Mouse (Mus musculus) gonadal fat pad, adult 2 months (tissue): Measurements from ENCODE around the gene Apobec4. TPM values are rescaled to one million over a fixed set of nuclear protein-coding genes. Genes with fewer than 3 reads are reported as not detected.

Source experiments
- DNase-seq: peaks from one replicate; pipeline ENCODE4 v3.0.0-alpha.2; 2012; ENCODE audit warnings: low read depth
- polyA plus RNA-seq: library from polyadenylated mRNA; depleted of rRNA; stranded (reverse); fragments of >200 nt; gene quantifications from 2 replicates; pipeline ENCODE4 v1.2.3, GENCODE M21; 2012; rRNA removed

The Apobec4 gene
- polyA plus RNA-seq, result not detected in 2 replicates

- DNase-seq, result no peak
Measured at GRCm38 (mm10) chr1:152750312-152750965, at the start of gene Apobec4. TSS of gene Apobec4 (plus strand) at chr1:152750551.

- no peak for DNase-seq
Measured at GRCm38 (mm10) chr1:152701066-152701465, 49.3 kb upstream of the Apobec4 start.

DNA sequence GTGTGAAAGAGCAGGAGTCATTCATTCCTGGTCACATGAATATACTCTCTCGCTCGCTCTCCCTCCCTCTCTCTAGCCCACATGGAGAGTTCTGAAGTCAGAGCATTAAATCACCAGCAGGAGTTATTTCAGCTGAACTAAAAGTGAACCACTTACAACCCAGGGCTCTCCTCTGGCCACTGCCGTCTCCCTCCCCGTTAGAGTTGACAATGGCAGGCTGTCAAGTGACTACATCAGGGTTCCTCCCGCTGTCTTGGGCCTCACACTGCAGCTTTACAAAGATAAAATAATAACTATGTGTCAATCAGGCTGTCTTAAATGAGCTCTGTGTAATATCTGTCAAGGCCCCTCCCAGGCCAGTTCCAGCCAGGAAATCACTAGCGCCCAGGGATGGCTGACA lies 47.4 kb upstream of the Apobec4 start:
- DNase-seq, result no peak

DNA sequence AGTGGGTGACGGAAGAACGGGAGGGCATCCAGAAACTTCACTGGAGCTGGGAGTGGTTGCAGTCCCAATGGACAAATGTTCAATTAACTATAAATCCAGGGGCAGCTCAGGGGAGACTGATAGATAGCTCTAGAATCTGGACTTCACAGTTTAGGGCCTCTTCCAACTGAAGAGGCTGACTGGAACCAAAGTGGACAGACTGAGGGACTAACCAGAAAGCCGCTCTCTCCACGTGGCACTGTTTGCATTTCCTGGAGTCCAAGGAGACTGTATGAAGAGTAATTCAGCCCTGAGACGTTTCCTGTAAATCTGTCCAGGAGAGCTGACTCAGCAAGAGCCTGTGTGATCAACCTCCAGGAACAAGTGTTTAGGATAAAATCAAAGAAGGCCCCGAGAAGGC lies 46.4 kb upstream of the Apobec4 start:
- no peak for DNase-seq

GRCm38 (mm10) chr1:152707560-152707959 lies 42.8 kb upstream of the Apobec4 start:
- DNase-seq, result no peak

DNA sequence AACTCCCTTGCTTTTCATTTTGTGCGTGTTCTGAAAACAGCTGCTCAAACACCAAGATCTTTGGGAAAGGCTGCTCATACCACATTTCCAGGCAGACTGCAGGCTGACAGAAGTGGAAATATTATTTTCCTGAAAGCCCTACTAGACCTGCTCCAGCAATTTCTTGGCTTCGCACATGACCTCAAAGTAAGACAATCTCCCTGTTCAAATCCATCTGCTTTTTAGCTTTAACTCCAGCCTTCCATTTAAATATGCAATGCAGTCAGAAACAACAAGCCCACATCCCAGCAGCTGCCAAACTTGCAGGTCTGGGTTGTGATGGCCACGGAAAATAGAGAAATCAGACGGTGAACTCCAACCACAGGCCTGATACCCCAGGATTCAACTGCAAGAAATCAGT lies 39.3 kb upstream of the Apobec4 start:
- DNase-seq, result no peak

- no peak for DNase-seq
Measured at GRCm38 (mm10) chr1:152713924-152714323, 36.4 kb upstream of the Apobec4 start.

- DNase-seq, result no peak
Measured at GRCm38 (mm10) chr1:152714405-152714804, 35.9 kb upstream of the Apobec4 start.

DNA sequence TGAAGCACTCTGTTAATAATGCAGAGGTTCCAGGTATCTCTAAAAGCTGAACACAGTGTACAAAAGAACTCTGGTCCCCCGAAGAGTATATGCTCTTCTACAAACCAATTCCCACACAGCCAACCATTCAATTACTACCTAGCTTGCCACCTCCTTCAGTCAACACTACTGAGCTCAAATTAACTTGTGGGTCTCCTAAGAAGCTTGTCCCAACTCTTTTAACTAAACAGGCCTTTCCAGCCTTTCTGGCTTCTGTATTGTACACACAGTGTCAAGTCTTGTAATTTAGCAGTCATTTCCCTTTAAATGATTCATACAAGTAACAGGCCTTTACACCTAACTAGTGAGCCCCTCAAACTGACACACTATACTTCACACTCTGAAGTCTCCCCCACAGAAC lies 33.0 kb upstream of the Apobec4 start:
- no peak for DNase-seq

- no peak for DNase-seq
Measured at GRCm38 (mm10) chr1:152718200-152718599, 32.2 kb upstream of the Apobec4 start.

GRCm38 (mm10) chr1:152720969-152721368 lies 29.4 kb upstream of the Apobec4 start:
- DNase-seq, result no peak

- DNase-seq, result no peak
Measured at GRCm38 (mm10) chr1:152721535-152722198, 28.7 kb upstream of the Apobec4 start.

GRCm38 (mm10) chr1:152724286-152724685 lies 26.1 kb upstream of the Apobec4 start:
- no peak for DNase-seq

- DNase-seq, result no peak
Measured at GRCm38 (mm10) chr1:152726095-152726494, 24.3 kb upstream of the Apobec4 start.

DNA sequence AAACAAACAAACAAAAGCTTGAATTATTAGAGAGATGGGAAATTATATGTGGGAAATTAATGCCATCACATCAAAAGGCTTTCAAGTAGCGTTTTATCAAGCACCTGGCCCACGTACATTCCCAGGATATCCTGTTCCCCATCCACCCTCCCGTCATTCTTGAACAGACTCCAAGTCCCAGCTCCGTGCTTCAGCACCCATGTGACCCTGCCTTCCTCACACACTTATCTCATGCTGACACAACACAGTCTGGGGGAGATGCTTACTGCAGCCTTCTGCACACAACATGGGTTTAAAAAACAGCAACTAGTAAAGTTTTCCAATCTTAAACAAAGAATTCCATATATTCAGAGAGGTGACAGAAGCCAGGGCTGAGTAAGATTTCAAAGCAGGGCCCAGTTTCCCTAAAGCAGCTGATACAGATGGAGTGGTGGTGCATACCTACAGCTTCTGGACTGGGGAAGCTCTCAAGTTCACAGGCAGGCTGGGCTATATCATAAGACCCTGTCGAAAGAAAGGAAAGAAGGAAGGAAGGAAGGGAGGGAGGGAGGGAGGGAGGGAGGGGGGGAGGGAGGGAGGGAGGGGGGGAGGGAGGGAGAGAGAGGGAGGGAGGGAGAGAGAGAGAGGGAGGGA lies 22.6 kb upstream of the Apobec4 start:
- DNase-seq, result no peak

- DNase-seq, result no peak
Measured at GRCm38 (mm10) chr1:152738793-152739192, 11.6 kb upstream of the Apobec4 start.

DNA sequence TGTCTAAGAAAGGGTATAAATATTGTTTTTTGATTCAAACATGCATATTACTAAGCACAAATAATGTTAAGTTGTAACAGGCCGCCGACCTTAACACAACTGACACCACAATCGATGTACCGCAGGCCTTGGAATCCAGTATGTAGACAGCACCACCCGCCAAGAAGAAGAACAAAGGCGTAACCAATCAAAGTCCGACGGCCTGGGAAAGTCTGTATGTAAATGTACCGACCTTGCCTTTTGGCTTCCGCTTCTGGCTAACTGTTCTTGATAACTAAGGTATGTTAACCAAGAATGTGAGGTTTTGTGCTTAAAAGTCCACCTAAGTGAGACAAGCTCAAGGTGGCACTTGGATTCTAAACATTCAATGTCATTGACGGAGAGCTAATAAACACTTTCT lies 11.0 kb upstream of the Apobec4 start:
- DNase-seq, result no peak

DNA sequence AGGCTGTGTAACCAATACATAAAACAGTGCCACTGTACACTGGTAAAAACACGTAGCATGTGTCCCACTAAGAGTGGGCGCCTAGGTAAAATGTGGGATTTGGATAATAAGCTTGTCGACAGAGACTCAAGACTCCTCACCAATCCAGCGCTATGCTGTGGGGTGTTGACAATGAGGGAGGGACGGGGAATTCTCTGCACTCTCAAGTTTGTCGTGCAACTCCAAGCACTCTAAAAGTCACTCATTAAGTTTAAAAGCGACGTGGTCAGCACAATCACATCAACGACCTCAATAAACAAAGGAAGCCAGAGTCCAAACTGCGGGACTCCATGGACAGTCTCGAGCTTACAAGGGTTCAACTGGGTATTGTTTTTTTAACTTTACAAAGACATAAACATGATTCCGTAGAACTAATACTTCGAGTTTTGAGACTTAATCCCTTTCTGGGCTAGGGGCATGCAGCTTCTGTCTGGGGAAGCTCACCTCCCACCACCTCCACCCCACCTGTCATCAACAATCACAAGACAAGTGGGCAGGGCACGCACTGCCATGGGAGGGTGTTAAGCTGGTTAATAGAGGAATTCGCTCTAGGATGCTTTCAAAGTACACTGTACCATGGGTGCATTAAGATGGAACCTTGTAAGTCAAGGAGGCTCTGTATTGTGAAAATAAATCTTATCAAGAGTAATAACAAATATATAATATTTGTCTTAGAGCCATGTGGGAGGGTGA lies 7.1 kb upstream of the Apobec4 start:
- no peak for DNase-seq

- DNase-seq, result no peak
Measured at GRCm38 (mm10) chr1:152746426-152746825, 3.9 kb upstream of the Apobec4 start.

DNA sequence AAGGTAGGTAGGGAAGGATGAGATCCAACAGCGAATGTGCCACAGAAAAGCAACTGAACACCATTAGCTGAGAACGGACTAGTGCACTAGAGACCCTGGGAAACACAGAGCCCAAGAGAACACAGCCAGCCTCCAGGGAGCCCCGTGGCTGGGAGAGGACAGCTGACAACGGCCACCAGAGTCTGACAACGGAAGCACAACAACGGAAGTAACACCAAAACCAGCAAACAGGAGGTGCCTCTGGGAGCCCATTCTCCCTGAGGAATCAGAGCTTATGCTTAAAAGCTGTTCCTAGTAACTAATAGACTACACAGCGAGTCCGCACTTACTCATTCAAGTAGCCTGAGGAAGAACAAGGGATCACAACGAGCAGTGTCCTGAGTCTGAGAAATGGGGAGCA lies 1.1 kb upstream of the Apobec4 start:
- no peak for DNase-seq

GRCm38 (mm10) chr1:152761791-152762190 lies 11.4 kb downstream of the Apobec4 start:
- no peak for DNase-seq

GRCm38 (mm10) chr1:152766032-152766772 lies 15.9 kb downstream of the Apobec4 start, which contains the start of the genes Rgl1 and Arpc5:
TSS of gene Rgl1 (minus strand) at chr1:152766351.
TSS of gene Arpc5 (plus strand) at chr1:152766542.
- DNase-seq, result peak; percentile 33
